Mouse (Mus musculus): ENCODE data around the gene Psmb9. TPM values are rescaled to one million over a fixed set of nuclear protein-coding genes. Genes with fewer than 3 reads are reported as not detected.

The Psmb9 gene
- polyA plus RNA-seq, 1 experiment from 2014 or later: 4.0 TPM

GRCm38 (mm10) chr17:34135297-34136224, 52.0 kb downstream of the Psmb9 start:
- peak; percentile 90 for ATAC-seq (replicated peaks; ENCODE audit: low FRiP score)

DNA sequence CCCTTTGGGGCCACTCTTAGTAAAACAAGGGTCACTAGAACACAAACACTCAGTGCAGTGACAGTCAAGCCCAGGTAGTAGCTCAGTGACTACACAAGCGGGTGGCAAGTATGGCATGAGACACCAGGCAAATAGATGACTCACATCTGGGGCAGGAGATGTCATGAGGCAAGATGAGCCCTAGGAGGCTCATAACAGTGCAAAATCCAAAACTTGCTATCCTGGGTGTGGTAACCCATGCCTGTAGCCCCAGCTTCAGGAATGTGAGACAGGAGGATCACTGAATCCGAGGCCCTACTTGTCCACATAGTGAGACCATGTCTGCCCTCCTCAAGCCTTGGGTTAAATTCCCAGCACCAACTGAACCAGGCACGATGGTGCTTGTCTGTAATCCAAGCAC, 53.1 kb downstream of the Psmb9 start:
- peaks cover 33% of the 10 kb centered on the region for H3K27me3 ChIP-seq (replicated peaks; ENCODE audit: control insufficient read depth, insufficient read depth, low read length)
- H3K36me3 ChIP-seq (ENCODE audit: control insufficient read depth, insufficient read depth, low read length): no peaks in the 10 kb centered on the region
- no peak overlapping the region for H3K4me3 ChIP-seq (ENCODE audit: low read depth, low read length)
- DNase-seq (ENCODE audit: low spot score): no peak
- peaks cover 7% of the 10 kb centered on the region; the same call in 1 of the 2 replicates for H3K4me1 ChIP-seq (replicated peaks; ENCODE audit: control insufficient read depth, insufficient read depth, low read length)
- H3K9me3 ChIP-seq (ENCODE audit: control insufficient read depth, low read length): no peaks in the 10 kb centered on the region
- H3K9ac ChIP-seq (ENCODE audit: low read depth, low read length): no peak overlapping the region
- 82% methylated on average over 3 of the region's 3 CpGs for WGBS
- no peak overlapping the region for H3K4me2 ChIP-seq
- no peak overlapping the region for H3K27ac ChIP-seq (ENCODE audit: low read depth, low read length)
- no peak for ATAC-seq (replicated peaks; ENCODE audit: low FRiP score)

More at GRCm38 (mm10) chr17:34135297-34136224, 52.0 kb downstream of the Psmb9 start:
- DNase-seq (ENCODE audit: low spot score): peak; percentile 90
- Histone ChIP-seq H3K36me3 (ENCODE audit: control insufficient read depth, insufficient read depth, low read length) (no peaks in the 10 kb centered on the region), H3K4me2 (peak overlapping the region; percentile 69), H3K27me3 (replicated peaks; ENCODE audit: control insufficient read depth, insufficient read depth, low read length) (peaks cover 42% of the 10 kb centered on the region), H3K9me3 (ENCODE audit: control insufficient read depth, low read length) (no peaks in the 10 kb centered on the region), H3K4me1 (replicated peaks; ENCODE audit: control insufficient read depth, insufficient read depth, low read length) (peaks cover 11% of the 10 kb centered on the region; the same call in 1 of the 2 replicates), H3K27ac (ENCODE audit: low read depth, low read length) (no peak overlapping the region), H3K4me3 (ENCODE audit: low read depth, low read length) (peak overlapping the region; percentile 32), H3K9ac (ENCODE audit: low read depth, low read length) (peak overlapping the region; percentile 28; the same call in 1 of the 2 replicates)
- WGBS: 8% methylated on average over 31 of the region's 31 CpGs

GRCm38 (mm10) chr17:34133289-34133688, 54.3 kb downstream of the Psmb9 start:
- Histone ChIP-seq H3K4me2 (no peak overlapping the region), H3K9ac (ENCODE audit: low read depth, low read length) (no peak overlapping the region), H3K4me3 (ENCODE audit: low read depth, low read length) (no peak overlapping the region), H3K4me1 (replicated peaks; ENCODE audit: control insufficient read depth, insufficient read depth, low read length) (peaks cover 19% of the 10 kb centered on the region), H3K9me3 (ENCODE audit: control insufficient read depth, low read length) (no peaks in the 10 kb centered on the region), H3K27ac (ENCODE audit: low read depth, low read length) (no peak overlapping the region), H3K36me3 (ENCODE audit: control insufficient read depth, insufficient read depth, low read length) (no peaks in the 10 kb centered on the region), H3K27me3 (replicated peaks; ENCODE audit: control insufficient read depth, insufficient read depth, low read length) (peaks cover 32% of the 10 kb centered on the region)
- ATAC-seq (replicated peaks; ENCODE audit: low FRiP score) (no peak), DNase-seq (ENCODE audit: low spot score) (no peak)
- WGBS: 77% methylated on average over 11 of the region's 11 CpGs

Other genes starting within 250 kb of the Psmb9 start
- 266 and 286 TPM in 2 replicates for gene Pfdn6, start 247.4 kb downstream of the Psmb9 start, polyA plus RNA-seq (2014; fragmentation: Nextera tagmentation; extraction: Ambion mirVana)
- 62.6 and 67.0 TPM in 2 replicates for gene Wdr46, start 247.1 kb downstream of the Psmb9 start, polyA plus RNA-seq (2014; fragmentation: Nextera tagmentation; extraction: Ambion mirVana)
- 2.9 and 3.5 TPM in 2 replicates for gene B3galt4, start 236.3 kb downstream of the Psmb9 start, polyA plus RNA-seq (2014; fragmentation: Nextera tagmentation; extraction: Ambion mirVana)
- gene Vps52, start 232.0 kb downstream of the Psmb9 start, polyA plus RNA-seq (2014; fragmentation: Nextera tagmentation; extraction: Ambion mirVana): 47.2 and 49.1 TPM in 2 replicates
- gene Rps18, start 231.8 kb downstream of the Psmb9 start, polyA plus RNA-seq (2014; fragmentation: Nextera tagmentation; extraction: Ambion mirVana): 2,164 and 2,343 TPM in 2 replicates
- gene H2-K1, start 187.4 kb downstream of the Psmb9 start, polyA plus RNA-seq (2014; fragmentation: Nextera tagmentation; extraction: Ambion mirVana): 82.7 and 84.9 TPM in 2 replicates
- 3.4 and 5.5 TPM in 2 replicates for gene Ring1, start 163.1 kb downstream of the Psmb9 start, polyA plus RNA-seq (2014; fragmentation: Nextera tagmentation; extraction: Ambion mirVana)
- gene H2-Ke6, start 159.7 kb downstream of the Psmb9 start, polyA plus RNA-seq (2014; fragmentation: Nextera tagmentation; extraction: Ambion mirVana): 34.2 and 45.1 TPM in 2 replicates
- gene Slc39a7, start 156.1 kb downstream of the Psmb9 start, polyA plus RNA-seq (2014; fragmentation: Nextera tagmentation; extraction: Ambion mirVana): 73.9 and 75.9 TPM in 2 replicates
- 30.8 and 31.5 TPM in 2 replicates for gene Rxrb, start 156.0 kb downstream of the Psmb9 start, polyA plus RNA-seq (2014; fragmentation: Nextera tagmentation; extraction: Ambion mirVana)
- gene Col11a2, start 148.3 kb downstream of the Psmb9 start, polyA plus RNA-seq (2014; fragmentation: Nextera tagmentation; extraction: Ambion mirVana): 0.61 and 0.67 TPM in 2 replicates
- 0.26 and 0.56 TPM in 2 replicates for gene H2-Oa, start 95.4 kb downstream of the Psmb9 start, polyA plus RNA-seq (2014; fragmentation: Nextera tagmentation; extraction: Ambion mirVana)
- gene H2-DMa, start 68.2 kb downstream of the Psmb9 start, polyA plus RNA-seq (2014; fragmentation: Nextera tagmentation; extraction: Ambion mirVana): 5.6 and 5.9 TPM in 2 replicates
- 86.1 and 90.8 TPM in 2 replicates for gene Brd2, start 65.1 kb downstream of the Psmb9 start, polyA plus RNA-seq (2014; fragmentation: Nextera tagmentation; extraction: Ambion mirVana)
- 0.32 and 0.34 TPM in 2 replicates for gene H2-DMb2, start 44.5 kb downstream of the Psmb9 start, polyA plus RNA-seq (2014; fragmentation: Nextera tagmentation; extraction: Ambion mirVana)
- gene H2-DMb1, start 34.7 kb downstream of the Psmb9 start, polyA plus RNA-seq (2014; fragmentation: Nextera tagmentation; extraction: Ambion mirVana): 0.19 and 0.43 TPM in 2 replicates
- 1.5 and 1.8 TPM in 2 replicates for gene Tap1, start 211 bp downstream of the Psmb9 start, polyA plus RNA-seq (2014; fragmentation: Nextera tagmentation; extraction: Ambion mirVana)
- 8.4 and 10.3 TPM in 2 replicates for gene Psmb8, start 10.0 kb upstream of the Psmb9 start, polyA plus RNA-seq (2014; fragmentation: Nextera tagmentation; extraction: Ambion mirVana)
- 6.6 and 7.4 TPM in 2 replicates for gene Tap2, start 15.8 kb upstream of the Psmb9 start, polyA plus RNA-seq (2014; fragmentation: Nextera tagmentation; extraction: Ambion mirVana)
- not detected in 2 replicates for gene H2-Ob, start 51.1 kb upstream of the Psmb9 start, polyA plus RNA-seq (2014; fragmentation: Nextera tagmentation; extraction: Ambion mirVana)
- gene H2-Ab1, start 69.9 kb upstream of the Psmb9 start, polyA plus RNA-seq (2014; fragmentation: Nextera tagmentation; extraction: Ambion mirVana): 3.9 and 4.1 TPM in 2 replicates
- gene H2-Aa, start 100.1 kb upstream of the Psmb9 start, polyA plus RNA-seq (2014; fragmentation: Nextera tagmentation; extraction: Ambion mirVana): not detected in 2 replicates
- gene H2-Eb1, start 118.1 kb upstream of the Psmb9 start, polyA plus RNA-seq (2014; fragmentation: Nextera tagmentation; extraction: Ambion mirVana): 0.23 and 0.63 TPM in 2 replicates
- gene H2-Eb2, start 137.9 kb upstream of the Psmb9 start, polyA plus RNA-seq (2014; fragmentation: Nextera tagmentation; extraction: Ambion mirVana): not detected in 2 replicates
- gene Btnl2, start 167.1 kb upstream of the Psmb9 start, polyA plus RNA-seq (2014; fragmentation: Nextera tagmentation; extraction: Ambion mirVana): not detected in 2 replicates
- gene Btnl1, start 189.4 kb upstream of the Psmb9 start, polyA plus RNA-seq (2014; fragmentation: Nextera tagmentation; extraction: Ambion mirVana): not detected in 2 replicates
- gene BC051142, start 211.1 kb upstream of the Psmb9 start, polyA plus RNA-seq (2014; fragmentation: Nextera tagmentation; extraction: Ambion mirVana): 0.41 TPM in 1 of 2 replicates, not detected in the other

All from liver, embryonic 11.5 days (tissue).